Mouse (Mus musculus): ENCODE measurements at regions not wholly inside any gene's neighbourhood (a gene's known extent, or its start where the extent isn't known, plus 50 kb on each side); places are given as distances from the start of the nearest gene placed in this dataset.

GRCm38 (mm10) chr6:127378701-127379100 lies 67.9 kb upstream of the Parp11 start:
- TF ChIP-seq POLR2A (IDR thresholded peaks at IDR 0.05; ENCODE audit: insufficient read depth, low read length) (no peak), CTCF (IDR thresholded peaks at IDR 0.05; ENCODE audit: low read depth, low read length) (no peak), EP300 (IDR thresholded peaks at IDR 0.05; ENCODE audit: insufficient read depth, low read depth, low read length) (no peak)
